Mouse (Mus musculus): ENCODE results near the gene Ank3.

The Ank3 gene

GRCm38 (mm10) chr10:69720899-69721490, 322.4 kb downstream of the Ank3 start:
- no peak for DNase-seq (ENCODE audit: low spot score)

- no peak for DNase-seq (ENCODE audit: low spot score)
Observed at GRCm38 (mm10) chr10:69724159-69724558, 325.6 kb downstream of the Ank3 start.

DNA sequence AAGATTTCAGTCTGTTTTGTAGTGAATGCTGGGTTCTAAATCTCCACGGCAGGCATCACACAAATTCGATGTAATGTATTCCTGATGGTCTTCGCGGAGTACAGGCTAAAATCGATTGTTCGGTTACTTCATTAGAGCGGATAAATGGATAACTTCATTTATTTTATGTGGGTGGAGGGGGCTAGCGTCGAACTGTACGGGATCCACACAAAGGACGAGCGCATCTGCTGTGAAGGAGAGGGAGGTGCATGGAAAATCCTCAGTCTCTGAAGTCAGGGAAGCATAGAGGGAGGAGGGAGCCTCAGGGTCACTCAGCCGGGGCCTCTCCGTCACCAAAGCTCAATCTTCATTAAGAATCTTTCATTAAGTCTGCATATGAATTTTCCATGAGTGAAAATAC, 326.5 kb downstream of the Ank3 start:
- DNase-seq (ENCODE audit: low spot score), result no peak

- no peak for DNase-seq (ENCODE audit: low spot score)
Observed at GRCm38 (mm10) chr10:69726265-69726664, 327.7 kb downstream of the Ank3 start.

DNA sequence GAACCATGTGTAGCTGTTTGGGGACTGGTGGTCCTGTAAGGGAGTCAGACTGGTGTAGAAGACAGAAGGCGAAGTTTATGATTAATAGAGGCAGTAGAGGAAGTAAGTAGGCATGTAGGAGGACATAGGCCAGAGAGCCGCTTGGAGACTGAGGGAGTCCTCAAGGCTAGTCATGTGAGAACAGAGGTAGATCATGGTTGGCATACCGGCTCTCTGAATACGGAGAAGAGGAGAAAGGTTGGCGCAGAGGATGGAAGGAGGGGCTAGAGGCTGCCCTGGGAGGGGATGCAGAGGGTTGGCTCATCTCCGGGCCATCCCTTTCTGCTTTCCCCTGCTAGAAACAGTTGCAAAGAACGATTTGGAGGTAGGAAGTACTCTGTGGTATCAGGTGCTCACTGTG, 328.2 kb downstream of the Ank3 start:
- DNase-seq (ENCODE audit: low spot score), result no peak

DNA sequence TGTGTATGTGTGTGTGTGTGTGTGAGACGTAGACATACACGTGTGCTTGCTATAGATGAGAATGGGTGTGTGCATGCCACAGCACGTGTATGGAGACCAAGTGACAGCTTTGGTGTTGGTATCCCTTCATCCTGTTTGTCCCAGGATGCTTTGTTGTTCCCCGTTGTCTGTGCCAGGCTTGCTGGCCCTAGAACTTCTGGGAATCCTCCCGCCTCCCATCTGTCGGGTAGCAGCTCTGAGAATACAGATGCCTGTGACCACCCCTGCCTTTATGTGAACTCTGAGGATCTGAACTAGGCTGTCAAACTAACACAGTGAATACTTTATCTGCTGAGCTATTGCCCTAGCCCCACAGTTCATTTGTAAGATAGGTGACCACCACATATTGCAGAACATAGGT, 330.3 kb downstream of the Ank3 start:
- DNase-seq (ENCODE audit: low spot score), result no peak

- DNase-seq (ENCODE audit: low spot score), result no peak
Observed at GRCm38 (mm10) chr10:69730351-69730871, 331.8 kb downstream of the Ank3 start.

DNA sequence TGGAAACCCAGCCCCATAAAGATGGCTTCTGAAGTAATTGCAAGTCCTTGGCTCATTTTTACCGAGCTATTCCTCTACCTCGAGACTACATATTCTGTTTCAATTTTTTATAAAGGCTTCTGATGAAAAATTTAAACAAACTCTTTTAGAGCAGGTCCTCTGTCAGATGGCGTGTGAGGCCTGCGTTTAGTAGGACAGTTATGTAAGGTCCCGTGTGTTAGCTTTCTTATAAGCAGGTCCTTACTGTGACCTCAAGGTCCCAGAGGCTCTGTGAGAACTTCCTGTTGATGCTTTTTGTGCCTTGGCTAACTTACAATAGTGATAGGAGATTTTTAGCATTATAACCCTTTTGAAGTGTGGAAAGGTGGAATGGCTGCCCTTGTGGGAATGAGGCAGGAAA, 332.8 kb downstream of the Ank3 start:
- DNase-seq (ENCODE audit: low spot score), result no peak

DNA sequence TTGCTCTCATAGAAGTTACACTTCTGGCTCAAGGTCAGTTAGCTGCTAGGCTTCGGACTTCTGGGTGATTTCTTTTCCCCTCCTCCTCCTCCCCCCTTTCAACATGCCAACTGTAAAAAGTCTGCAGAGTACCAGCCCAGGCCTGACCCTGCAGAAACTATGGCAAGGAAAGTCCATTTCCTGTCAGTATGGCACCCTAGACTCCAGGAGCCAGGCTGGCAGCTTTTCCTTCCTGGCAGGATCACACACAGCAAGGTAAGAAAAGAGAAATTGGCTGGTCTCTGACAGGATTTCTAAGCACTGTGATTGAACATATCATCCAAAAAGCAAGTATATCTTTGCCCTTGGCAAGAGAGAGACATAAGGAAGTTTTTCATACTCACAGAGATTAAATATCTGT, 333.3 kb downstream of the Ank3 start:
- no peak for DNase-seq (ENCODE audit: low spot score)

DNA sequence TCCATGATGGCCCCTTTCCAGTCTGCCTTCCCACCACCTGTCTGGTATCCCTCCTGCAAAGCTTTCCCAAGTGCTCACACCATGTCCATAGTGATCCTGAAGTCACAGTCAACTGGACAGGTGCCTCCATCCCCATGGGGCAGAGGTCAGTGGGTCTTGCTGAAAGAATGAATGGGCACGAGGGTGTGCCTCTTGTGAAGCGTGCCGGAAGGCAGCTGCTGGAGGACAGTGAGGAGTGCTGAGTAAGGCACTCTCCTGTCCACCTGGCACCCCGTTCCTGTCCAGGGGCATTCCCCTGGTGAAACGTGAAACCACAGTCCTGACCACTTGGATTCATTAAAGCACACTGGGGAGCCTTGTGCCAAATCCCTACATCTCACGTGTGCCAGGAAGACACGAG, 337.7 kb downstream of the Ank3 start:
- DNase-seq (ENCODE audit: low spot score), result no peak

GRCm38 (mm10) chr10:69738741-69739271, 340.2 kb downstream of the Ank3 start:
- DNase-seq (ENCODE audit: low spot score), result no peak

- no peak for DNase-seq (ENCODE audit: low spot score)
Observed at GRCm38 (mm10) chr10:69742528-69742927, 344.0 kb downstream of the Ank3 start.

DNA sequence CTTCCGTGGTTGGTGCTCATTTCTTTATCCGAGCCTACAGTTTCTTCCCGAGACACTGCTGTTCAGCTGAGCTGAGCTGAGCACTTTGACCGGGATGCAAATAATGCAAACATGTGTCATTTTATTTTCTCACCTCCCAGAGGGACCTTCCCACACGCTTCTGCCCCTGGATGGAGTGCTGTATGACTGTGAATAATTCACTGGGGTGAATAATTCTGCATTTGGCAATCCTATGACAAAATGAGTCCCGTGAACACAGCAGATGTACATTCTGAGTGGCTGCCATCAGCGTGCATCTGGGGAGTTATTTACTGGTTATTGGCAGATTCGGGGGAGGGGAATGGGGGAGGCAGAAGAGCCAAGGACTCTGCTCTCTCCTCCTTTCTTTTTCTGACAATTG, 345.6 kb downstream of the Ank3 start:
- no peak for DNase-seq (ENCODE audit: low spot score)

DNA sequence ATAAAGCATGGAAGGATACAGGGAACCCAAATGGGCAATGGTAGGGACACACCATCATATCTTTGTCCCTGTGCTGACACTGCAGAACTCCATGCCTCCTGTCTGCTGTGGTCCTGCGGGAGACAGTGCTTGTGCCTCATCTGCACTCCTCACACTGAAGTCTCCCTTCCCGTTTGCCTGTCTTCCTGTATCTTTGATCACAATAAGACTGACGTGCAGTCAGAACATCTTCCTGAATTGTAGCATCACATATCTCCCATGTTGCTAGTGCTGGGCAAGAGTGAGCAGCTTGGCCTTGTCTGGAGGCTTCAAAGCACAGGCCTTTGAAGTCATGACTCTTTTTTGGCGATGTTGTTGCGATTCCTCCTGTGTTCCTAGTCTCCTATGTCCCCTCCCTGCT, 346.3 kb downstream of the Ank3 start:
- DNase-seq (ENCODE audit: low spot score), result no peak

- no peak for DNase-seq (ENCODE audit: low spot score)
Observed at GRCm38 (mm10) chr10:69746322-69746721, 347.7 kb downstream of the Ank3 start.

- DNase-seq (ENCODE audit: low spot score), result no peak
Observed at GRCm38 (mm10) chr10:69746730-69747129, 348.2 kb downstream of the Ank3 start.

DNA sequence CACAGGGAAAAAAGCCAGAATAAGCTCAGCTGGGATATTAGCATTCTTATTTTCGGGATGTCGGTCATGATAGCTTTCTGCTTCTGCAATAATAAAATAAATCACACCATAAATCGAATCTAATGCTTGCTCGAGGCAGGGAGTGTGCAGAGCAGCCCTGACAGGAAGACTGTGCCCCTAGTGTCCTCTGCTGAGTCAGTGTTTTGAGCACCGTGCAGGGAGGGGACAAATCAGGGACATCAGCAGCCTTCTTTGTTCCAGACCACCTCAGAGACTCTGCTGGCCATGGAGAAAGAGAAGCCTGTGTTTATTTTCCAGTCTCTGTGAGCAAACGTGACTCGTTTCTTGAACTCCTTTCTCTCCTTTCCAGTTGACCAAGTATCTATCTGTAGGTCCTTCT, 352.8 kb downstream of the Ank3 start:
- no peak for DNase-seq (ENCODE audit: low spot score)

GRCm38 (mm10) chr10:69753464-69753863, 354.9 kb downstream of the Ank3 start:
- no peak for DNase-seq (ENCODE audit: low spot score)

GRCm38 (mm10) chr10:69756956-69757672, 358.5 kb downstream of the Ank3 start:
- DNase-seq (ENCODE audit: low spot score), result no peak

DNA sequence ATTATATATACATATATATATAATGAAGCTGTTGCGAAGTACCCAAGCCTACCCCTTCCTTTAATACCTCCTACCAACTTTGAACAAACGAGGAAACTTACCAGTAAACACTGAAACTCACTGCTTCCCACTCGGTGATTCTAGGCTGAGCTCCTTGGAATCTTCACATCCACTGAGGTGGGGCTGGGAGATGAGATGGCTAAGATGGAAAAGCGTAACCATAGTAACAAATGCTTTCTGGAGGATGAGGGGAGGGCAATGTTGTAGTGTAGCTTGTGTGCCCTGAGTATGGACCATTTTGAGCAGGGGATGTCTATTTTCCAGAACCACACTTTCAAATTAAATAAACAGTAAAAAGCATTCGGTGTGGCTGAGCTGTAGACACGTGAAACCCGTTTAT, 364.4 kb downstream of the Ank3 start:
- no peak for DNase-seq (ENCODE audit: low spot score)

GRCm38 (mm10) chr10:69764402-69764801, 365.8 kb downstream of the Ank3 start:
- DNase-seq (ENCODE audit: low spot score), result no peak

GRCm38 (mm10) chr10:69777065-69777645, 378.6 kb downstream of the Ank3 start:
- DNase-seq (ENCODE audit: low spot score), result no peak

GRCm38 (mm10) chr10:69777736-69778135, 379.2 kb downstream of the Ank3 start:
- DNase-seq (ENCODE audit: low spot score), result no peak

Measured in spleen, adult 12 weeks (tissue).